Mouse (Mus musculus) heart, embryonic 15.5 days (tissue): ENCODE results near the gene Tbxa2r. TPM values are rescaled to one million over a fixed set of nuclear protein-coding genes. Genes with fewer than 3 reads are reported as not detected.

Experiments
- ATAC-seq: fragments of 200-750 bp; cut with Nextera tagmentation; replicated peaks from 2 replicates; pipeline ENCODE4 v1.8.0; 2017; ENCODE audit warnings: low read depth, moderate TSS enrichment; ENCODE audit not compliant: insufficient number of reproducible peaks, insufficient read depth, low FRiP score
- H3K27ac ChIP-seq: fragments of 300-500 bp; sonication (generic); 2 replicates; pipeline ENCODE4 v1.5.1; 2015; ENCODE audit warnings: mild to moderate bottlenecking, inconsistent platforms
- H3K27me3 ChIP-seq: fragments of 300-500 bp; sonication (generic); 2 replicates; pipeline ENCODE4 v1.6.1; 2015; ENCODE audit warnings: inconsistent platforms
- H3K36me3 ChIP-seq: fragments of 300-500 bp; sonication (generic); 2 replicates; pipeline ENCODE4 v1.6.1; 2015; ENCODE audit warnings: mild to moderate bottlenecking, inconsistent platforms
- H3K4me1 ChIP-seq: fragments of 300-500 bp; sonication (generic); replicated peaks from 2 replicates; pipeline ENCODE4 v1.6.1; 2015; ENCODE audit warnings: inconsistent platforms
- H3K4me2 ChIP-seq: fragments of 300-500 bp; sonication (generic); 2 replicates; pipeline ENCODE4 v1.6.1; 2015; ENCODE audit warnings: inconsistent platforms, mild to moderate bottlenecking, moderate library complexity
- H3K4me3 ChIP-seq: fragments of 300-500 bp; sonication (generic); 2 replicates; pipeline ENCODE4 v1.5.1; 2015; ENCODE audit warnings: mild to moderate bottlenecking, inconsistent platforms
- H3K9ac ChIP-seq: fragments of 300-500 bp; sonication (generic); 2 replicates; pipeline ENCODE4 v1.6.1; 2015; ENCODE audit warnings: mild to moderate bottlenecking, inconsistent platforms
- H3K9me3 ChIP-seq: fragments of 300-500 bp; sonication (generic); replicated peaks from 2 replicates; pipeline ENCODE4 v1.6.1; 2016; ENCODE audit warnings: inconsistent platforms
- WGBS: fragments of 180-500 bp; shearing (Covaris S2); methylation state at CpG from one replicate; pipeline ENCODE4 v1.1.7; 2015; ENCODE audit warnings: mixed read lengths; 5-methylcytosine and 5-hydroxymethylcytosine counted together
- polyA plus RNA-seq: library from polyadenylated mRNA; unstranded; fragments of >200 nt; fragmentation: Nextera tagmentation; extraction: Ambion mirVana; gene quantifications from 2 replicates; pipeline ENCODE4 v1.2.1, GENCODE M21; 2015

Gene Tbxa2r
- polyA plus RNA-seq, 1 experiment from 2014 or later, result 11.3 TPM

- Histone ChIP-seq H3K4me1 (peaks cover 73% of the 10 kb centered on the region), H3K4me2 (no peak overlapping the region), H3K4me3 (no peak overlapping the region), H3K9ac (no peak overlapping the region), H3K36me3 (peaks cover 8% of the 10 kb centered on the region; the same call in 1 of the 2 replicates), H3K27ac (no peak overlapping the region), H3K9me3 (no peaks in the 10 kb centered on the region), H3K27me3 (no peaks in the 10 kb centered on the region)
- WGBS, result 73% methylated on average over 9 of the region's 9 CpGs
- no peak for ATAC-seq
These were observed 27.2 kb upstream of the Tbxa2r start for GRCm38 (mm10) chr10:81301321-81301720.

GRCm38 (mm10) chr10:81302288-81302687 is 26.2 kb upstream of the Tbxa2r start:
- Histone ChIP-seq H3K36me3 (peaks cover 17% of the 10 kb centered on the region), H3K27me3 (no peaks in the 10 kb centered on the region), H3K9me3 (no peaks in the 10 kb centered on the region), H3K4me3 (no peak overlapping the region), H3K4me2 (peak overlapping the region; percentile 44), H3K27ac (peak overlapping the region; percentile 55), H3K4me1 (peaks cover 72% of the 10 kb centered on the region), H3K9ac (no peak overlapping the region)
- 52% methylated on average over 4 of the region's 4 CpGs for WGBS
- ATAC-seq, result no peak

GRCm38 (mm10) chr10:81302781-81303218 is 25.7 kb upstream of the Tbxa2r start:
- no peak overlapping the region for H3K4me3 ChIP-seq

GRCm38 (mm10) chr10:81303258-81303657 is 25.3 kb upstream of the Tbxa2r start:
- WGBS, result 43% methylated on average over 10 of the region's 10 CpGs
- Histone ChIP-seq H3K27me3 (no peaks in the 10 kb centered on the region), H3K27ac (peak overlapping the region; percentile 55), H3K9me3 (no peaks in the 10 kb centered on the region), H3K4me3 (no peak overlapping the region), H3K9ac (peak overlapping the region; percentile 34; the same call in 1 of the 2 replicates), H3K36me3 (peaks cover 27% of the 10 kb centered on the region), H3K4me2 (peak overlapping the region; percentile 44), H3K4me1 (peaks cover 62% of the 10 kb centered on the region)
- ATAC-seq, result 0 out of 2 replicates have a peak, but pooled peaks have one; percentile 2

More at GRCm38 (mm10) chr10:81302781-81303218, 25.7 kb upstream of the Tbxa2r start:
- Histone ChIP-seq H3K9me3 (no peaks in the 10 kb centered on the region), H3K4me1 (peaks cover 67% of the 10 kb centered on the region), H3K4me2 (peak overlapping the region; percentile 44), H3K27ac (peak overlapping the region; percentile 55), H3K36me3 (peaks cover 22% of the 10 kb centered on the region), H3K27me3 (no peaks in the 10 kb centered on the region), H3K9ac (peak overlapping the region; percentile 34; the same call in 1 of the 2 replicates)
- 0 out of 2 replicates have a peak, but pooled peaks have one; percentile 7 for ATAC-seq
- WGBS, result 15% methylated on average over 14 of the region's 14 CpGs

- Histone ChIP-seq H3K4me3 (no peak overlapping the region), H3K4me1 (peaks cover 60% of the 10 kb centered on the region), H3K27me3 (no peaks in the 10 kb centered on the region), H3K27ac (no peak overlapping the region; the same call in 1 of the 2 replicates), H3K36me3 (peaks cover 31% of the 10 kb centered on the region), H3K9me3 (no peaks in the 10 kb centered on the region), H3K4me2 (no peak overlapping the region), H3K9ac (no peak overlapping the region)
- 70% methylated on average over 7 of the region's 7 CpGs for WGBS
- ATAC-seq, result no peak
These were observed 24.8 kb upstream of the Tbxa2r start for GRCm38 (mm10) chr10:81303761-81304160.

GRCm38 (mm10) chr10:81304597-81305238 is 23.8 kb upstream of the Tbxa2r start:
- whole genome bisulfite sequencing, result 25% methylated on average over 7 of the region's 9 CpGs
- no peak; the same call in 1 of the 2 replicates for ATAC-seq
- Histone ChIP-seq H3K27me3 (no peaks in the 10 kb centered on the region), H3K36me3 (peaks cover 41% of the 10 kb centered on the region), H3K4me2 (no peak overlapping the region), H3K4me3 (no peak overlapping the region), H3K4me1 (peaks cover 52% of the 10 kb centered on the region), H3K9ac (no peak overlapping the region), H3K27ac (no peak overlapping the region), H3K9me3 (no peaks in the 10 kb centered on the region)

DNA sequence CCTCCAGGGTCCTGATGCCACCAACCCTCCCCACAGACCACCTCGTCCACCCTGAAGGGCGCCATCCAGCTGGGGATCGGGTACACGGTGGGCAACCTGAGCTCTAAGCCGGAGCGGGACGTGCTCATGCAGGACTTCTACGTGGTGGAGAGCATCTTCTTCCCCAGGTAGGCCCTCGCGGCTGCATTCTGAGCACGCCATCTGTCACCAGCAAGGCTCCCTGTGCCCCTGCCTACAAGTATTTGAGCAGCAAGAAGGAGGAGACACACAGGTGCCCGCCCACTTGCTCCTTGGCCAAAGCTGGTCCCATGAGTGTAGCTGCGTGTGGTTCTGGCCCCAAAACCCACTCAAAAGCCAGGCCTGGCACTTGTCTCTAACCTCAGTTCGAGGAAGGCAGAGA is 22.9 kb upstream of the Tbxa2r start:
- ATAC-seq, result no peak
- 94% methylated on average over 14 of the region's 14 CpGs for WGBS
- peaks cover 43% of the 10 kb centered on the region for H3K4me1 ChIP-seq
- H3K27me3 ChIP-seq, result no peaks in the 10 kb centered on the region
- no peaks in the 10 kb centered on the region for H3K9me3 ChIP-seq
- H3K4me2 ChIP-seq, result no peak overlapping the region
- H3K9ac ChIP-seq, result no peak overlapping the region
- H3K4me3 ChIP-seq, result no peak overlapping the region
- no peak overlapping the region for H3K27ac ChIP-seq
- H3K36me3 ChIP-seq, result peaks cover 50% of the 10 kb centered on the region

DNA sequence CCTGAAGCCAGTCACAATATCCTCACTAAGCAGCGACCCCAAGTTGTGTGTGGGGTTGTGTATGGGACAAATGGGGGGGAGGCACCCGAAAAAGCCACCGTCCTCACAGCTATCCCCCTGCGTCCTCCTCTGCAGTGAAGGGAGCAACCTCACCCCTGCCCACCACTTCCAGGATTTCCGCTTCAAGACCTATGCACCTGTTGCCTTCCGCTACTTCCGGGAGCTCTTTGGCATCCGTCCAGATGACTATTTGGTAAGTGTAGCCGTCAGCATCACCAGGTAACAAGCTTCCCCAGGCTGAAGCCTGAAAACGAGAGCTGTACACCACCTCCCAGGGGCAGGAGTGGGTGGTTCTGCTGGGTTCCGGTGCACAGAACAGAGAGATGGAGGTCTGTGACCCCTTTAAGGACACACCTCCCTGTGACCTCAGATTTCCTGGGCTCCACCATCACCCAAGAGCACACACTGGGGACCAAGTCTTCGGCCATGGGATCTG is 22.3 kb upstream of the Tbxa2r start:
- Histone ChIP-seq H3K27me3 (no peaks in the 10 kb centered on the region), H3K36me3 (peaks cover 56% of the 10 kb centered on the region), H3K27ac (no peak overlapping the region), H3K4me2 (no peak overlapping the region), H3K9me3 (no peaks in the 10 kb centered on the region), H3K9ac (no peak overlapping the region), H3K4me1 (peaks cover 37% of the 10 kb centered on the region), H3K4me3 (no peak overlapping the region)
- WGBS, result 87% methylated on average over 12 of the region's 12 CpGs
- ATAC-seq, result no peak

DNA sequence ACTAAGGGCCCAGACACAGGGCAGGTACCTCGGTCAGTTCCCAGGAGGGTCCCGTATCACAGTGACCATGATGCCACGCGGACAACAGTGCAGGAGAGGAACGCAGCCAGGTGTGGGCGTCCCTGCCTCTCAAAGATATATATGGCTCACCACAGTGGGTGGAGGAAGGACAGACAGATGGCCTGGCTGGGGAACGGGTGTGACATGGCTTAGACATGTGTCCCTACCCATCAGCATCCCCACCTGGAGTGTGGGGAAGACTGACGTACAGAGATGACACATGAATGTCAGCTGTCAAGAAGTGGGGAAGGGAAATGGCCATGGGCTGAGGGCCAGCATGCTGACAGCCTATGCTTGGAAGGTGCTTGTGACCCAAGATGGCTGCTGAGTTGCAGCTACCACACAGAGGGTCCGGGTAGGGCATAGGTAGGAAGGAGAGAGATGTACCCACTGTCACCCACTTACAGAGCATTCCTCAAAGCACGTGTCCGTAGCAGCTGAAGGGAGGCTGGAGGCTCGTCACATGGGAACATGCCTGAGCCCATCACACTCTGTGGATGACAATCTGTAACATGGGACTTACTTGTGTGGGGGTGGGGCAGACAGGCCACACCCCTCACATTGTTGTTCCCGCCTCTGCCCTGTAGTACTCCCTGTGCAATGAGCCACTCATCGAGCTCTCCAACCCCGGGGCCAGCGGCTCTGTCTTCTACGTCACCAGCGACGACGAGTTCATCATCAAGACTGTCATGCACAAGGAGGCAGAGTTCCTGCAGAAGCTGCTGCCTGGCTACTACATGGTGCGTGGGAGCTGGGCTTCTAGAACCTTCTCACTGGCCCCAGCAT is 21.5 kb upstream of the Tbxa2r start:
- Histone ChIP-seq H3K4me3 (no peak overlapping the region), H3K9me3 (no peaks in the 10 kb centered on the region), H3K4me2 (no peak overlapping the region), H3K27me3 (no peaks in the 10 kb centered on the region), H3K9ac (no peak overlapping the region), H3K27ac (no peak overlapping the region), H3K36me3 (peaks cover 64% of the 10 kb centered on the region), H3K4me1 (peaks cover 30% of the 10 kb centered on the region)
- ATAC-seq, result no peak
- 89% methylated on average over 21 of the region's 21 CpGs for WGBS

DNA sequence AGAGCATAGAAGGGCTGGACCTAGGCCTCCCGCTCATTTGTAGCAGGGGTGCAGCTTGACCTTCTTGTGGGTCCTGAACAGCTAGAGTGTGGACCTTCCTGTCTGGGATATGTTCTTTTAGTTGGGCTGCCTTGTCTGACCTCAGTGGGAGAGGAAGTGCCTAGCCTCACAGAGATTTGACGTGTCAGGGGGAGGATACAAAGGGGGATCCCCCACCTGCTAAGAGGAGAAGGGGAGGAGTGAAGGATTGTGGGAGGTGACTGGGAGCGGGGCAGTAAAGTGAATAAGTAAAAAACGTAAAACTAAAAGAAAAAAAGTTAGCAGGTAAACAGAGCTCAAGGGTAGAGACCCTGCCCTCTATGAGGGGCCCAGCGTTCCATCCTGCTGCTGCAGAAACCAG is 19.0 kb upstream of the Tbxa2r start:
- Histone ChIP-seq H3K4me1 (peaks cover 6% of the 10 kb centered on the region), H3K36me3 (peaks cover 87% of the 10 kb centered on the region), H3K27ac (no peak overlapping the region), H3K27me3 (no peaks in the 10 kb centered on the region), H3K4me3 (no peak overlapping the region), H3K9me3 (no peaks in the 10 kb centered on the region), H3K4me2 (no peak overlapping the region), H3K9ac (no peak overlapping the region)
- 85% methylated on average over 5 of the region's 5 CpGs for WGBS
- no peak for ATAC-seq

- Histone ChIP-seq H3K4me2 (no peak overlapping the region), H3K9ac (no peak overlapping the region), H3K4me3 (no peak overlapping the region), H3K9me3 (no peaks in the 10 kb centered on the region), H3K27me3 (no peaks in the 10 kb centered on the region), H3K27ac (no peak overlapping the region), H3K4me1 (peaks cover 22% of the 10 kb centered on the region), H3K36me3 (peaks cover 75% of the 10 kb centered on the region)
- no peak for ATAC-seq
- 85% methylated on average over 13 of the region's 13 CpGs for whole genome bisulfite sequencing
These were observed 14.9 kb upstream of the Tbxa2r start for GRCm38 (mm10) chr10:81313581-81313980.
